Mouse (Mus musculus): ENCODE measurements at regions not wholly inside any gene's neighbourhood (a gene's known extent, or its start where the extent isn't known, plus 50 kb on each side); places are given as distances from the start of the nearest gene placed in this dataset.

GRCm38 (mm10) chr4:33640576-33641255, 283.7 kb upstream of the Cnr1 start:
- DNase-seq (ENCODE audit: low read depth in 1 of 2, low spot score in 2 of 2) = no peak
- Histone ChIP-seq H3K4me1 (ENCODE audit: control insufficient read depth, insufficient read depth, insufficient read length) (no peaks in the 10 kb centered on the region), H3K36me3 (ENCODE audit: control insufficient read depth, insufficient read depth, low read length) (no peaks in the 10 kb centered on the region), H3K27me3 (ENCODE audit: control insufficient read depth, insufficient read depth, low read length) (no peaks in the 10 kb centered on the region), H3K27ac (ENCODE audit: insufficient read depth, low read length) (no peak overlapping the region), H3K4me3 (ENCODE audit: extremely low read depth, insufficient read depth, insufficient read length) (no peak overlapping the region)
- TF ChIP-seq CTCF (IDR thresholded peaks at IDR 0.05; ENCODE audit: extremely low read depth, insufficient read depth, insufficient read length, insufficient replicate concordance) (no peak), POLR2A (IDR thresholded peaks at IDR 0.05; ENCODE audit: low read depth, low read length) (no peak)
- WGBS = 72% methylated on average over 11 of the region's 11 CpGs

GRCm38 (mm10) chr4:33641883-33642282, 282.5 kb upstream of the Cnr1 start:
- no peaks in the 10 kb centered on the region for H3K36me3 ChIP-seq (ENCODE audit: control insufficient read depth, insufficient read depth, low read length)
- no peaks in the 10 kb centered on the region for H3K27me3 ChIP-seq (ENCODE audit: control insufficient read depth, insufficient read depth, low read length)
- no peak overlapping the region for H3K4me3 ChIP-seq (ENCODE audit: extremely low read depth, insufficient read depth, insufficient read length)
- no peak for DNase-seq (ENCODE audit: low read depth in 1 of 2, low spot score in 2 of 2)
- no peak overlapping the region for H3K27ac ChIP-seq (ENCODE audit: insufficient read depth, low read length)
- TF ChIP-seq POLR2A (IDR thresholded peaks at IDR 0.05; ENCODE audit: low read depth, low read length) (no peak), CTCF (IDR thresholded peaks at IDR 0.05; ENCODE audit: extremely low read depth, insufficient read depth, insufficient read length, insufficient replicate concordance) (no peak)
- no peaks in the 10 kb centered on the region for H3K4me1 ChIP-seq (ENCODE audit: control insufficient read depth, insufficient read depth, insufficient read length)
- WGBS = 86% methylated on average over 6 of the region's 6 CpGs

- no peak for DNase-seq (ENCODE audit: low read depth in 1 of 2, low spot score in 2 of 2)
- Histone ChIP-seq H3K27me3 (ENCODE audit: control insufficient read depth, insufficient read depth, low read length) (no peaks in the 10 kb centered on the region), H3K27ac (ENCODE audit: insufficient read depth, low read length) (no peak overlapping the region), H3K4me1 (ENCODE audit: control insufficient read depth, insufficient read depth, insufficient read length) (no peaks in the 10 kb centered on the region), H3K36me3 (ENCODE audit: control insufficient read depth, insufficient read depth, low read length) (no peaks in the 10 kb centered on the region), H3K4me3 (ENCODE audit: extremely low read depth, insufficient read depth, insufficient read length) (no peak overlapping the region)
- TF ChIP-seq POLR2A (IDR thresholded peaks at IDR 0.05; ENCODE audit: low read depth, low read length) (no peak), CTCF (IDR thresholded peaks at IDR 0.05; ENCODE audit: extremely low read depth, insufficient read depth, insufficient read length, insufficient replicate concordance) (no peak)
- 89% methylated on average over 13 of the region's 13 CpGs for WGBS
Observed at GRCm38 (mm10) chr4:33642526-33642925, 281.9 kb upstream of the Cnr1 start.

GRCm38 (mm10) chr4:33645217-33645616, 279.2 kb upstream of the Cnr1 start:
- Histone ChIP-seq H3K4me3 (ENCODE audit: extremely low read depth, insufficient read depth, insufficient read length) (no peak overlapping the region), H3K27me3 (ENCODE audit: control insufficient read depth, insufficient read depth, low read length) (no peaks in the 10 kb centered on the region), H3K27ac (ENCODE audit: insufficient read depth, low read length) (no peak overlapping the region), H3K36me3 (ENCODE audit: control insufficient read depth, insufficient read depth, low read length) (no peaks in the 10 kb centered on the region), H3K4me1 (ENCODE audit: control insufficient read depth, insufficient read depth, insufficient read length) (no peaks in the 10 kb centered on the region)
- 85% methylated on average over 2 of the region's 2 CpGs for WGBS
- no peak for DNase-seq (ENCODE audit: low read depth in 1 of 2, low spot score in 2 of 2)
- no peak for TF ChIP-seq CTCF (IDR thresholded peaks at IDR 0.05; ENCODE audit: extremely low read depth, insufficient read depth, insufficient read length, insufficient replicate concordance)
- TF ChIP-seq POLR2A (IDR thresholded peaks at IDR 0.05; ENCODE audit: low read depth, low read length) = no peak

GRCm38 (mm10) chr4:33651292-33651691, 273.1 kb upstream of the Cnr1 start:
- Histone ChIP-seq H3K27ac (ENCODE audit: insufficient read depth, low read length) (no peak overlapping the region), H3K27me3 (ENCODE audit: control insufficient read depth, insufficient read depth, low read length) (no peaks in the 10 kb centered on the region), H3K4me3 (ENCODE audit: extremely low read depth, insufficient read depth, insufficient read length) (no peak overlapping the region), H3K36me3 (ENCODE audit: control insufficient read depth, insufficient read depth, low read length) (no peaks in the 10 kb centered on the region), H3K4me1 (ENCODE audit: control insufficient read depth, insufficient read depth, insufficient read length) (no peaks in the 10 kb centered on the region)
- DNase-seq (ENCODE audit: low read depth in 1 of 2, low spot score in 2 of 2) = no peak
- 84% methylated on average over 5 of the region's 5 CpGs for WGBS
- TF ChIP-seq CTCF (IDR thresholded peaks at IDR 0.05; ENCODE audit: extremely low read depth, insufficient read depth, insufficient read length, insufficient replicate concordance) (no peak), POLR2A (IDR thresholded peaks at IDR 0.05; ENCODE audit: low read depth, low read length) (no peak)

GRCm38 (mm10) chr4:33659766-33660165, 264.6 kb upstream of the Cnr1 start:
- Histone ChIP-seq H3K27me3 (ENCODE audit: control insufficient read depth, insufficient read depth, low read length) (no peaks in the 10 kb centered on the region), H3K4me3 (ENCODE audit: extremely low read depth, insufficient read depth, insufficient read length) (no peak overlapping the region), H3K4me1 (ENCODE audit: control insufficient read depth, insufficient read depth, insufficient read length) (no peaks in the 10 kb centered on the region), H3K36me3 (ENCODE audit: control insufficient read depth, insufficient read depth, low read length) (no peaks in the 10 kb centered on the region), H3K27ac (ENCODE audit: insufficient read depth, low read length) (no peak overlapping the region)
- no peak for DNase-seq (ENCODE audit: low read depth in 1 of 2, low spot score in 2 of 2)
- no peak for TF ChIP-seq CTCF (IDR thresholded peaks at IDR 0.05; ENCODE audit: extremely low read depth, insufficient read depth, insufficient read length, insufficient replicate concordance)
- no peak for TF ChIP-seq POLR2A (IDR thresholded peaks at IDR 0.05; ENCODE audit: low read depth, low read length)
- 90% methylated on average over 14 of the region's 14 CpGs for WGBS

- Histone ChIP-seq H3K27ac (ENCODE audit: insufficient read depth, low read length) (no peak overlapping the region), H3K4me3 (ENCODE audit: extremely low read depth, insufficient read depth, insufficient read length) (no peak overlapping the region), H3K4me1 (ENCODE audit: control insufficient read depth, insufficient read depth, insufficient read length) (no peaks in the 10 kb centered on the region), H3K36me3 (ENCODE audit: control insufficient read depth, insufficient read depth, low read length) (no peaks in the 10 kb centered on the region), H3K27me3 (ENCODE audit: control insufficient read depth, insufficient read depth, low read length) (no peaks in the 10 kb centered on the region)
- DNase-seq (ENCODE audit: low read depth in 1 of 2, low spot score in 2 of 2) = no peak
- 82% methylated on average over 5 of the region's 5 CpGs for WGBS
- TF ChIP-seq CTCF (IDR thresholded peaks at IDR 0.05; ENCODE audit: extremely low read depth, insufficient read depth, insufficient read length, insufficient replicate concordance) (no peak), POLR2A (IDR thresholded peaks at IDR 0.05; ENCODE audit: low read depth, low read length) (no peak)
Observed at GRCm38 (mm10) chr4:33660553-33660952, 263.8 kb upstream of the Cnr1 start.

Measured in spleen, adult 2 months (tissue).